Mouse (Mus musculus) spleen, adult 2 months (tissue): Measurements from ENCODE around the gene Gm3278. TPM values are rescaled to one million over a fixed set of nuclear protein-coding genes. Genes with fewer than 3 reads are reported as not detected.
"Not testable (repeated sequence)": the region's sequence is repeated elsewhere in the genome, so short reads cannot be mapped to it uniquely, and the experiment has no call there.

Experiments
- DNase-seq, 2 experiments: peaks; one replicate each; pipeline versions ENCODE4 v3.0.0 to v3.0.0-alpha.2; 2012 to 2021; ENCODE audit warnings: low spot score in 2 of 2, low read depth in 1 of 2
- H3K27ac ChIP-seq: fragments of 200-500 bp; 2 replicates; pipeline ENCODE4 v1.5.1; 2012; ENCODE audit warnings: low read length, inconsistent platforms; ENCODE audit not compliant: insufficient read depth
- H3K27me3 ChIP-seq: fragments of 200-500 bp; 2 replicates; pipeline ENCODE4 v1.6.1; 2012; ENCODE audit warnings: mild to moderate bottlenecking, moderate library complexity, low read length, inconsistent platforms; ENCODE audit not compliant: control insufficient read depth, insufficient read depth
- H3K36me3 ChIP-seq: fragments of 200-500 bp; 2 replicates; pipeline ENCODE4 v1.6.1; 2012; ENCODE audit warnings: mild to moderate bottlenecking, low read length, inconsistent platforms; ENCODE audit not compliant: control insufficient read depth, insufficient read depth
- H3K4me1 ChIP-seq: fragments of 200-500 bp; 2 replicates; pipeline ENCODE4 v1.6.1; 2011; ENCODE audit warnings: inconsistent platforms; ENCODE audit not compliant: control insufficient read depth, insufficient read depth, insufficient read length
- H3K4me3 ChIP-seq: fragments of 200-500 bp; 2 replicates; pipeline ENCODE4 v1.5.1; 2011; ENCODE audit warnings: mild to moderate bottlenecking, inconsistent platforms; ENCODE audit not compliant: insufficient read depth, insufficient read length; ENCODE audit errors: extremely low read depth
- WGBS: fragments of 180-500 bp; shearing (Covaris S2); methylation state at CpG from one replicate; pipeline ENCODE4 v1.1.7; 2018; 5-methylcytosine and 5-hydroxymethylcytosine counted together
- polyA plus RNA-seq: library from polyadenylated mRNA; depleted of rRNA; stranded (reverse); fragments of >200 nt; gene quantifications from 2 replicates; pipeline ENCODE4 v1.2.3, GENCODE M21; 2012; rRNA removed

Gene Gm3278
- polyA plus RNA-seq, result not detected in 2 replicates

- not testable (repeated sequence) for H3K4me1 ChIP-seq, H3K4me3 ChIP-seq, DNase-seq, H3K27ac ChIP-seq, H3K27me3 ChIP-seq, H3K36me3 ChIP-seq
- WGBS, result 64% methylated on average over 1 of the region's 3 CpGs
Observed at GRCm38 (mm10) chr14:4892116-4892515, at the start of gene Gm3278. TSS of gene Gm3278 (plus strand) at chr14:4892416.

- 18% methylated on average over 40 of the region's 59 CpGs for WGBS
- H3K4me3 ChIP-seq, H3K27ac ChIP-seq, H3K4me1 ChIP-seq, H3K36me3 ChIP-seq, H3K27me3 ChIP-seq, DNase-seq: not testable (repeated sequence)
Observed at GRCm38 (mm10) chr14:4855299-4855980, 36.8 kb upstream of the Gm3278 start, which contains the start of gene Gm3264. TSS of gene Gm3264 (plus strand) at chr14:4855576.

Other genes starting within 250 kb of the Gm3278 start
- gene Gm3239, start 228.2 kb upstream of the Gm3278 start, polyA plus RNA-seq, result not detected in 2 replicates
- not detected in 2 replicates for gene Gm7876, start 183.2 kb upstream of the Gm3278 start, polyA plus RNA-seq
- 0.11 TPM in 1 of 2 replicates, not detected in the other for gene Gm3252, start 165.6 kb upstream of the Gm3278 start, polyA plus RNA-seq
- not detected in 2 replicates for gene Gm9602, start 116.1 kb upstream of the Gm3278 start, polyA plus RNA-seq
- not detected in 2 replicates for gene Gm3269, start 54.3 kb upstream of the Gm3278 start, polyA plus RNA-seq
- not detected in 2 replicates for gene Gm3264, start 36.8 kb upstream of the Gm3278 start, polyA plus RNA-seq
- gene Gm8297, start 91.5 kb downstream of the Gm3278 start, polyA plus RNA-seq, result not detected in 2 replicates
- gene Gm3298, start 123.5 kb downstream of the Gm3278 start, polyA plus RNA-seq, result not detected in 2 replicates
- gene 4930555G01Rik, start 158.2 kb downstream of the Gm3278 start, polyA plus RNA-seq, result not detected in 2 replicates
- not detected in 2 replicates for gene Gm8281, start 178.6 kb downstream of the Gm3278 start, polyA plus RNA-seq
- not detected in 2 replicates for gene Gm8279, start 239.1 kb downstream of the Gm3278 start, polyA plus RNA-seq